Mouse (Mus musculus) ES-Bruce4 (cell line): ENCODE measurements at regions not wholly inside any gene's neighbourhood (a gene's known extent, or its start where the extent isn't known, plus 50 kb on each side); places are given as distances from the start of the nearest gene placed in this dataset.

Experiments used
- EP300 ChIP-seq: IDR thresholded peaks from 2 replicates; pipeline ENCODE4 v1.6.1; 2011; ENCODE audit warnings: low read depth, low read length; ENCODE audit not compliant: insufficient read depth
- POLR2A ChIP-seq: IDR thresholded peaks from one replicate; pipeline ENCODE4 v1.8.1; 2011; ENCODE audit warnings: low read length; ENCODE audit not compliant: insufficient read depth

GRCm38 (mm10) chr8:128219539-128219938 lies 138.9 kb upstream of the Nrp1 start:
- TF ChIP-seq POLR2A (no peak), EP300 (no peak)
